Mouse (Mus musculus) bone marrow, adult 2 months (tissue): Measurements from ENCODE around the gene Prss8. TPM values are rescaled to one million over a fixed set of nuclear protein-coding genes. Genes with fewer than 3 reads are reported as not detected.

ENCODE experiments used
- H3K27ac ChIP-seq: fragments of 200-500 bp; 2 replicates; pipeline ENCODE4 v1.5.1; 2012; ENCODE audit warnings: low read depth, mild to moderate bottlenecking, control low read depth, inconsistent platforms, low read length; ENCODE audit not compliant: control insufficient read depth, poor library complexity, insufficient read depth
- H3K4me1 ChIP-seq: fragments of 200-500 bp; 2 replicates; pipeline ENCODE4 v1.6.1; 2011; ENCODE audit warnings: low read length; ENCODE audit not compliant: control insufficient read depth, insufficient read depth
- H3K4me3 ChIP-seq: fragments of 200-500 bp; replicated peaks from 2 replicates; pipeline ENCODE3; 2011; ENCODE audit warnings: mild to moderate bottlenecking, low read depth, low read length, control low read depth; ENCODE audit not compliant: control insufficient read depth
- CTCF ChIP-seq: fragments of 200-500 bp; IDR thresholded peaks from 2 replicates; pipeline ENCODE4 v1.5.1; 2011; ENCODE audit warnings: low read length, control low read depth; ENCODE audit not compliant: control insufficient read depth, insufficient read depth
- POLR2A ChIP-seq: fragments of 200-500 bp; IDR thresholded peaks from 2 replicates; pipeline ENCODE4 v1.6.1; 2011; ENCODE audit warnings: low read depth, mild to moderate bottlenecking, control low read depth, low read length, borderline replicate concordance; ENCODE audit not compliant: control insufficient read depth
- WGBS: fragments of 180-500 bp; shearing (Covaris S2); methylation state at CpG from one replicate; pipeline ENCODE4 v1.1.7; 2018; 5-methylcytosine and 5-hydroxymethylcytosine counted together
- polyA plus RNA-seq: library from polyadenylated mRNA; stranded (reverse); fragments of >200 nt; gene quantifications from 2 replicates; pipeline ENCODE4 v1.2.4, GENCODE M21; 2011; ENCODE audit warnings: low replicate concordance; ENCODE audit not compliant: missing spikeins, insufficient read depth, insufficient read length

The Prss8 gene
- 1.8 TPM in 1 of 2 replicates, not detected in the other for polyA plus RNA-seq

- Histone ChIP-seq H3K4me3 (no peak within 1 kb of the TSS), H3K4me1 (no peaks in the 10 kb centered on the region), H3K27ac (no peak within 1 kb of the TSS)
- no peak for TF ChIP-seq CTCF
- 69% methylated on average over 6 of the region's 6 CpGs for WGBS
These were observed at the start of gene Prss8 for GRCm38 (mm10) chr7:127929923-127930322. Gene Prss8 (minus strand): TSS chr7:127930104.

- WGBS: 100% methylated on average over 2 of the region's 2 CpGs
- Histone ChIP-seq H3K4me1 (no peaks in the 10 kb centered on the region), H3K4me3 (no peak overlapping the region), H3K27ac (no peak overlapping the region)
- TF ChIP-seq POLR2A: no peak
- no peak for TF ChIP-seq CTCF
These were observed 49.0 kb upstream of the Prss8 start for GRCm38 (mm10) chr7:127978856-127979255.

GRCm38 (mm10) chr7:127974413-127974930 lies 44.6 kb upstream of the Prss8 start:
- H3K4me1 ChIP-seq: no peaks in the 10 kb centered on the region
- WGBS: 91% methylated on average over 2 of the region's 2 CpGs
- TF ChIP-seq POLR2A: no peak
- TF ChIP-seq CTCF: no peak
- H3K27ac ChIP-seq: no peak overlapping the region
- H3K4me3 ChIP-seq: no peak overlapping the region

- H3K27ac ChIP-seq: peak overlapping the region; percentile 97
- TF ChIP-seq POLR2A: no peak
- H3K4me1 ChIP-seq: peaks cover 2% of the 10 kb centered on the region
- peak overlapping the region; percentile 100 for H3K4me3 ChIP-seq
- 1% methylated on average over 42 of the region's 42 CpGs for WGBS
These were observed 38.3 kb upstream of the Prss8 start for GRCm38 (mm10) chr7:127967922-127968828.

GRCm38 (mm10) chr7:127967004-127967921 lies 37.4 kb upstream of the Prss8 start, which contains the start of gene Fus:
Gene Fus (plus strand): TSS chr7:127967457.
- H3K27ac ChIP-seq: peak within 1 kb of the TSS; percentile 97
- under 1% methylated on average over 92 of the region's 92 CpGs for WGBS
- H3K4me1 ChIP-seq: peaks cover 2% of the 10 kb centered on the region
- peak within 1 kb of the TSS; percentile 100 for H3K4me3 ChIP-seq
- TF ChIP-seq CTCF (no peak), POLR2A (peak; percentile 100)

- H3K4me1 ChIP-seq: peaks cover 2% of the 10 kb centered on the region
- WGBS: 17% methylated on average over 10 of the region's 10 CpGs
- H3K27ac ChIP-seq: peak overlapping the region; percentile 97
- H3K4me3 ChIP-seq: peak overlapping the region; percentile 96
- no peak for TF ChIP-seq CTCF
- TF ChIP-seq POLR2A: no peak
These were observed 36.5 kb upstream of the Prss8 start for GRCm38 (mm10) chr7:127966371-127966918.

- 64% methylated on average over 5 of the region's 5 CpGs for WGBS
- TF ChIP-seq POLR2A (no peak), CTCF (no peak)
- H3K4me3 ChIP-seq: no peak overlapping the region
- no peak overlapping the region for H3K27ac ChIP-seq
- H3K4me1 ChIP-seq: no peaks in the 10 kb centered on the region
These were observed 29.5 kb upstream of the Prss8 start for GRCm38 (mm10) chr7:127959364-127959763.
